Mouse (Mus musculus): ENCODE results near the gene Tmem246.

DNA sequence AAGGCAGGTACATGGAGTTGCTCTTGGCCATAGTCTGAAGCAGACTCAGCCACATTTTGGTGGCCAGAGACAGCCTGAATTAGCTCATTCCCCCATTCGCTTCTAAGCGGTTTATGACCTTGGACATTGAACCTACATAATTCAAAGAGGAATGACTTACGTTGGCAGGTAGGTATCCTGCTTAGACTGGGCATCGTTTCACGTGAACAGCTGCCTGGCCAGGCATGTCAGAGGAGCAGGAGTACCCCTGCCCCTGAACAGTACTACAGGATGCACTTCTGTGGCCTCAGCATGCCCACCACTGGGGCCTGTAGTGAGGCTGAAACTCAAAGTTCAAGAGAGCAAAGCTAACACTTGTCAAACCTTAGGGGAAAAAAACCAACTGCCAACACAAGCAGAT, 44.3 kb downstream of the Tmem246 start:
- TF ChIP-seq CTCF (IDR thresholded peaks at IDR 0.05; ENCODE audit: low read depth, low read length) (no peak), POLR2A (IDR thresholded peaks at IDR 0.05; ENCODE audit: borderline replicate concordance, low read depth, low read length) (no peak)
